Mouse (Mus musculus) intestine, postnatal 0 days (tissue): ENCODE measurements at regions not wholly inside any gene's neighbourhood (a gene's known extent, or its start where the extent isn't known, plus 50 kb on each side); places are given as distances from the start of the nearest gene placed in this dataset.

Experiments used
- ATAC-seq: fragments of 200-750 bp; cut with Nextera tagmentation; 2 replicates; pipeline ENCODE4 v1.8.0; 2017; ENCODE audit warnings: mild to moderate bottlenecking, moderate TSS enrichment, moderate library complexity
- H3K27ac ChIP-seq: fragments of 300-500 bp; sonication (generic); 2 replicates; pipeline ENCODE4 v1.5.1; 2014; ENCODE audit warnings: mild to moderate bottlenecking, low read depth, low read length, moderate library complexity
- H3K27me3 ChIP-seq: fragments of 300-500 bp; sonication (generic); replicated peaks from 2 replicates; pipeline ENCODE4 v1.6.1; 2014; ENCODE audit warnings: low read length, mixed read lengths; ENCODE audit not compliant: control insufficient read depth, insufficient read depth
- H3K36me3 ChIP-seq: fragments of 300-500 bp; sonication (generic); 2 replicates; pipeline ENCODE4 v1.6.1; 2014; ENCODE audit warnings: mild to moderate bottlenecking, moderate library complexity; ENCODE audit not compliant: control insufficient read depth, insufficient read depth
- H3K4me1 ChIP-seq: fragments of 300-500 bp; sonication (generic); replicated peaks from 2 replicates; pipeline ENCODE4 v1.6.1; 2014; ENCODE audit warnings: antibody characterized with exemption, low read length, mixed read lengths; ENCODE audit not compliant: control insufficient read depth, insufficient read depth
- H3K4me2 ChIP-seq: fragments of 300-500 bp; sonication (generic); replicated peaks from 2 replicates; pipeline ENCODE4 v1.6.1; 2014; ENCODE audit warnings: low read depth, mild to moderate bottlenecking, moderate library complexity
- H3K4me3 ChIP-seq: fragments of 300-500 bp; sonication (generic); 2 replicates; pipeline ENCODE4 v1.5.1; 2014; ENCODE audit warnings: low read depth, low read length
- H3K9ac ChIP-seq: fragments of 300-500 bp; sonication (generic); 2 replicates; pipeline ENCODE4 v1.6.1; 2014; ENCODE audit warnings: mild to moderate bottlenecking, low read depth, low read length
- H3K9me3 ChIP-seq: fragments of 300-500 bp; sonication (generic); 2 replicates; pipeline ENCODE4 v1.6.1; 2016; ENCODE audit warnings: mixed run types; ENCODE audit not compliant: control insufficient read depth
- CTCF ChIP-seq: sonication (generic); IDR thresholded peaks from 2 replicates; pipeline ENCODE4 v1.5.1; 2016; ENCODE audit warnings: low read depth, mild to moderate bottlenecking, control low read depth, antibody characterized with exemption, moderate library complexity
- WGBS: fragments of 180-500 bp; shearing (Covaris S2); extraction: QIAGEN DNeasy Blood & Tissue Kit; methylation state at CpG from one replicate; pipeline ENCODE4 v1.1.7; 2014; 5-methylcytosine and 5-hydroxymethylcytosine counted together

DNA sequence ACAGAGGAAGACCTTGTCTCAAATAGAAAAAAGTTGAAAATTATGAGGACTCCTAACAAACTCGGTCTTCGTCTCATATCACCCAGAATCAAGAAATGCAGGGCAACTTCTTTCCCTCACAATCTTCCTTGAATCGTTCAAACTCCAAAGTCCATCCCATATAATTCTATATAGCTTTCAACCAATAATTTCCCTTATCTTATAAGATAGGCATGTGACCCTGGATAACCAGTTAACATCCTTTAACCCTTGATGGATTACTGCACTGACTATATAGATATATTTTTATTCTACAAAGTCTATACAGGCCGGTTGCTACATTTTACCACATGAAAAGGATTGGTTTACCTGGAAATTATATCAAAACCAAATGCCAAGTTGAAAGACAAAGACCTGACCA, 94.9 kb upstream of the Ahi1 start:
- no peak overlapping the region for H3K27ac ChIP-seq
- 0 out of 2 replicates have a peak, but pooled peaks cover 2% of the 10 kb centered on the region for H3K4me1 ChIP-seq
- H3K36me3 ChIP-seq, result no peaks in the 10 kb centered on the region
- TF ChIP-seq CTCF, result no peak
- H3K27me3 ChIP-seq, result no peaks in the 10 kb centered on the region
- peak; percentile 45; the same call in 1 of the 2 replicates for ATAC-seq
- H3K9ac ChIP-seq, result no peak overlapping the region
- H3K9me3 ChIP-seq, result no peaks in the 10 kb centered on the region
- 39% methylated on average over 4 of the region's 4 CpGs for WGBS
- no peak overlapping the region for H3K4me3 ChIP-seq
- H3K4me2 ChIP-seq, result no peak overlapping the region

DNA sequence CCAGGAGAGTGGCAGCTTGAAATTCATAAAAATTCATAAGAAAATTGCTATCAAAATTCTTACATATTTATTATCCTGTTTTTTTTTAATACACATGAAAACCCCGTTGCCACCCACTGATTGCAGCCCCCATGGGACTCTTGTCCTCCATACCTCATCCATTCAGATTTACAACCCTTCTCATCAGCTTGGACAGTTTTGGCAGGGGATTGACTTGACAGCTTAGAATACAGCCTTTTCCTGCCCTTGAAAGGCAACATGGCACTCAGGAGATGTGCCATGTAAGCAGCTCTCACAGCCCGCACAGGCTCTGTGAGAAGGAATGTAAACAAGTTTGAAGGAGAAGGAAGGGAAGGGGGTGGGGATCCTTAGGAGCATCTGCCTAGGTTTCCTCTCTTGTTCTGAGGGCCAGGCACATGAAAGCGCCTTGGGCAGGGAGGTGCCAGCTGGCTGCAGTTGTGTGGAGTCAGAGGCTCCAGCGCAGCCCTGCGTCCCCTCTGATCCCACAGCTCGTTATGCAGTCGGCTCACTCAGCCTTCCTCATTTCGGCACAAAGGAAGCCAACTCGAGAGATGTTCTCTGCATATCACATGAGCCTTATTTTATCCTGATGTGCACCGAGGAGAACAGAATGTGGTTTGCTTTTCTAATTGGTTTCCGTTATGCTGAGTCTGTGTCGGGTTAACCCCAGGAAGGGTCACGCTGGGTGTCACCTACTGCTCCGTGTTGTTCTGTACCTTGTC, 97.6 kb upstream of the Ahi1 start:
- ATAC-seq, result no peak
- 35% methylated on average over 14 of the region's 14 CpGs for WGBS
- H3K9ac ChIP-seq, result no peak overlapping the region

DNA sequence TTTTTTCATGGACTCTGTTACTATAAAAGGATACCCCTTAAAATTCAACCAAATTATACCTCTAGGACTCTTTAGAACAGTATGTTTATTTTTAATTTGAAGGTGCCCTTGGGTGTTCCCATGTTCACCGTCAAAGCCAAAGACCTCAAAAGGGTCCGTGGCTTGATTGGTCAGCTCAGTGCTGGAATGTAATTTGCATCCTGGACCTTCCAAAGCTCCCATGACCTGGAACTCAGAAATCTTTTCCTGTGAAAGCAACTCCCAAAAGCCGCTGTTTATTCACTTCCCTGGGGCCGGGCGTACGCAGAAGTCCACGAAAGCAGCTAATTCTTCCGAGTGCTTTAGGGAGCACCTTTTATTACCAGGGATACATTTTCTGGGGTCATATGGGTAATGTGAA, 105.1 kb upstream of the Ahi1 start:
- 88% methylated on average over 8 of the region's 8 CpGs for WGBS
- no peak overlapping the region for H3K4me3 ChIP-seq
- H3K9me3 ChIP-seq, result no peaks in the 10 kb centered on the region
- H3K4me1 ChIP-seq, result no peaks in the 10 kb centered on the region
- no peaks in the 10 kb centered on the region for H3K27me3 ChIP-seq
- no peak for TF ChIP-seq CTCF
- no peaks in the 10 kb centered on the region for H3K36me3 ChIP-seq
- ATAC-seq, result no peak
- H3K9ac ChIP-seq, result no peak overlapping the region
- H3K27ac ChIP-seq, result no peak overlapping the region
- H3K4me2 ChIP-seq, result no peak overlapping the region

More for the DNA sequence above, 97.6 kb upstream of the Ahi1 start:
- H3K36me3 ChIP-seq, result no peaks in the 10 kb centered on the region
- H3K4me2 ChIP-seq, result peak overlapping the region; percentile 40
- H3K4me3 ChIP-seq, result no peak overlapping the region
- H3K9me3 ChIP-seq, result no peaks in the 10 kb centered on the region
- H3K27ac ChIP-seq, result no peak overlapping the region
- H3K4me1 ChIP-seq, result 0 out of 2 replicates have a peak, but pooled peaks cover 2% of the 10 kb centered on the region
- H3K27me3 ChIP-seq, result no peaks in the 10 kb centered on the region
- TF ChIP-seq CTCF, result no peak

DNA sequence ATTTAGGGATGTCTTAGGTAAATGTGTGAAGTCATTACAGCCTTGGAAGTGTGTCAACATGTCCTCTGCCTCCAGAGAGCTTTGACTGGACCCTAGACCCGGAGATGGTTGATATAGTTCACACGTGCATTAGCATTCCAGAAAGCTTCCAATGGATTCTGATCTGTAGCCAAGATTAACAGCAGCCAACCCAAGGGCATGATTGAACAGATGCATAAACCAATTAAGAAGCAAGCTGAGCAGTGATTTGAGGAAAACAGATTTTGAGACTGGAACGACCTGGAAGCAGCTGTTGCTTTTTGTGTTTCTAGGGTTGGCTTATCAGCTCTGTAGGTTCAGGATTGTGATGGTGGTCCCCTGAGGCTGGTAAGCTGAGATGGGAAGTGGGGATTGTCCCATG, 109.1 kb upstream of the Ahi1 start:
- Histone ChIP-seq H3K4me3 (no peak overlapping the region), H3K9me3 (no peaks in the 10 kb centered on the region), H3K4me2 (no peak overlapping the region), H3K36me3 (no peaks in the 10 kb centered on the region), H3K27me3 (no peaks in the 10 kb centered on the region), H3K9ac (no peak overlapping the region), H3K27ac (no peak overlapping the region), H3K4me1 (no peaks in the 10 kb centered on the region)
- WGBS, result 60% methylated on average over 3 of the region's 3 CpGs
- no peak for TF ChIP-seq CTCF
- ATAC-seq, result no peak

DNA sequence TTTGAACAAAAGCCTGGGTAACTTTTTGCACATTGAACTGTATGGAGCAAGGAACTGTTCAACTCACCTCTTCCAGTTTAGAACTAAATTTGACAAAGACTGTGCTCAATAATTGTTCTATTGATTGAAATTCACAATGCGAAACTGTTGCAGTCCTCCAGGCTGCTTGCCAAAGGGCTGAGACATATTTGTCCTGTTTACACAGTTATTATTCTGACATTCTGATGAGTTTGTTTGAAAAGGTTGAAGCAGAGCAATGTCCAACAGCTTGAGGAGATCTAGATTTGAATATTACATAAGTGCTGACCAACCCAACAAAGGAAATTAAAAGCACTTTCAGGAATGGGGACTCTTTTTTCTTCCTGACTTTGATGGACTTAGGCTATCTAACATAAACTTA, 110.2 kb upstream of the Ahi1 start:
- Histone ChIP-seq H3K4me3 (no peak overlapping the region), H3K9ac (no peak overlapping the region), H3K27me3 (no peaks in the 10 kb centered on the region), H3K27ac (no peak overlapping the region), H3K4me2 (no peak overlapping the region), H3K9me3 (no peaks in the 10 kb centered on the region), H3K4me1 (no peaks in the 10 kb centered on the region), H3K36me3 (no peaks in the 10 kb centered on the region)
- ATAC-seq, result no peak
- 79% methylated on average over 1 of the region's 1 CpGs for WGBS
- TF ChIP-seq CTCF, result no peak

GRCm38 (mm10) chr10:20841430-20842040, 110.8 kb upstream of the Ahi1 start:
- no peaks in the 10 kb centered on the region for H3K9me3 ChIP-seq
- ATAC-seq, result no peak
- no peak overlapping the region for H3K4me2 ChIP-seq
- H3K4me1 ChIP-seq, result no peaks in the 10 kb centered on the region
- WGBS, result 54% methylated on average over 3 of the region's 3 CpGs
- no peak overlapping the region for H3K9ac ChIP-seq
- TF ChIP-seq CTCF, result no peak
- H3K4me3 ChIP-seq, result no peak overlapping the region
- H3K27ac ChIP-seq, result no peak overlapping the region
- no peaks in the 10 kb centered on the region for H3K36me3 ChIP-seq
- H3K27me3 ChIP-seq, result no peaks in the 10 kb centered on the region
